Mouse (Mus musculus) testis, postnatal 10 days (tissue): ENCODE measurements at regions not wholly inside any gene's neighbourhood (a gene's known extent, or its start where the extent isn't known, plus 50 kb on each side); places are given as distances from the start of the nearest gene placed in this dataset.

Experiments
- DNase-seq: peaks from one replicate; pipeline ENCODE4 v3.0.0; 2021; ENCODE audit warnings: low spot score

- DNase-seq = no peak
Measured at GRCm38 (mm10) chr4:55817035-55817818, 285.0 kb upstream of the Klf4 start.

GRCm38 (mm10) chr4:55815832-55816231 is 283.6 kb upstream of the Klf4 start:
- no peak for DNase-seq

GRCm38 (mm10) chr4:55812846-55813245 is 280.6 kb upstream of the Klf4 start:
- no peak for DNase-seq

GRCm38 (mm10) chr4:55811656-55812055 is 279.4 kb upstream of the Klf4 start:
- DNase-seq = no peak

GRCm38 (mm10) chr4:55808501-55808900 is 276.2 kb upstream of the Klf4 start:
- no peak for DNase-seq

- no peak for DNase-seq
Measured at GRCm38 (mm10) chr4:55806799-55807198, 274.5 kb upstream of the Klf4 start.

GRCm38 (mm10) chr4:55805255-55806051 is 273.2 kb upstream of the Klf4 start:
- DNase-seq = no peak

- no peak for DNase-seq
Measured at GRCm38 (mm10) chr4:55802101-55802500, 269.8 kb upstream of the Klf4 start.

GRCm38 (mm10) chr4:55798099-55798498 is 265.8 kb upstream of the Klf4 start:
- DNase-seq = no peak

GRCm38 (mm10) chr4:55781329-55781847 is 249.1 kb upstream of the Klf4 start:
- DNase-seq = no peak

GRCm38 (mm10) chr4:55779581-55779980 is 247.3 kb upstream of the Klf4 start:
- DNase-seq = no peak

- DNase-seq = no peak
Measured at GRCm38 (mm10) chr4:55775858-55776257, 243.6 kb upstream of the Klf4 start.

GRCm38 (mm10) chr4:55774571-55774970 is 242.3 kb upstream of the Klf4 start:
- no peak for DNase-seq

GRCm38 (mm10) chr4:55769656-55770055 is 237.4 kb upstream of the Klf4 start:
- no peak for DNase-seq

- no peak for DNase-seq
Measured at GRCm38 (mm10) chr4:55768325-55768724, 236.1 kb upstream of the Klf4 start.

GRCm38 (mm10) chr4:55767133-55767532 is 234.9 kb upstream of the Klf4 start:
- DNase-seq = no peak

- DNase-seq = no peak
Measured at GRCm38 (mm10) chr4:55765780-55766179, 233.5 kb upstream of the Klf4 start.

- no peak for DNase-seq
Measured at GRCm38 (mm10) chr4:55763112-55763511, 230.8 kb upstream of the Klf4 start.

- no peak for DNase-seq
Measured at GRCm38 (mm10) chr4:55762389-55762788, 230.1 kb upstream of the Klf4 start.

GRCm38 (mm10) chr4:55757148-55757927 is 225.1 kb upstream of the Klf4 start:
- DNase-seq = no peak

GRCm38 (mm10) chr4:55749949-55750600 is 217.8 kb upstream of the Klf4 start:
- peak; percentile 59 for DNase-seq

GRCm38 (mm10) chr4:55741355-55741754 is 209.1 kb upstream of the Klf4 start:
- DNase-seq = no peak
